Mouse (Mus musculus) ES-E14 (cell line): ENCODE results near the gene Smpd1. TPM values are rescaled to one million over a fixed set of nuclear protein-coding genes. Genes with fewer than 3 reads are reported as not detected.

Experiments used
- DNase-seq: peaks from one replicate; pipeline ENCODE4 v3.0.0-alpha.2; 2013; ENCODE audit warnings: low read depth, low spot score
- H3K27ac ChIP-seq: 2 replicates; pipeline ENCODE4 v1.5.1; 2012; ENCODE audit warnings: low read depth, mild to moderate bottlenecking, low read length, moderate library complexity, mixed read lengths; ENCODE audit not compliant: poor library complexity, insufficient read depth, severe bottlenecking
- H3K36me3 ChIP-seq: 2 replicates; pipeline ENCODE4 v1.6.1; 2012; ENCODE audit warnings: mild to moderate bottlenecking, low read length, moderate library complexity, mixed read lengths; ENCODE audit not compliant: control insufficient read depth, poor library complexity, insufficient read depth, severe bottlenecking
- H3K4me1 ChIP-seq, 2 experiments: fragments of 150-350 bp in 1 of 2; sonication (generic) in 1 of 2; 2 replicates each; pipeline ENCODE4 v1.6.1; 2012; ENCODE audit warnings: low read length in 2 of 2, mild to moderate bottlenecking in 1 of 2, mixed read lengths in 1 of 2; ENCODE audit not compliant: control insufficient read depth in 2 of 2, insufficient read depth in 2 of 2, poor library complexity in 1 of 2
- H3K4me3 ChIP-seq, 2 experiments: fragments of 150-350 bp in 1 of 2; sonication (generic) in 1 of 2; 2 replicates each; pipeline ENCODE4 v1.5.1; 2012; ENCODE audit warnings: low read length in 2 of 2, low read depth in 1 of 2, mild to moderate bottlenecking in 1 of 2, mixed read lengths in 1 of 2; ENCODE audit not compliant: insufficient read depth in 1 of 2, poor library complexity in 1 of 2, severe bottlenecking in 1 of 2
- H3K9ac ChIP-seq: 2 replicates; pipeline ENCODE4 v1.6.1; 2012; ENCODE audit warnings: low read depth, mild to moderate bottlenecking, low read length, mixed read lengths; ENCODE audit not compliant: poor library complexity, insufficient read depth, severe bottlenecking
- H3K9me3 ChIP-seq: fragments of 150-350 bp; sonication (generic); 2 replicates; pipeline ENCODE4 v1.6.1; 2012; ENCODE audit warnings: low read depth, mild to moderate bottlenecking, low read length; ENCODE audit not compliant: control insufficient read depth, insufficient read depth
- CHD2 ChIP-seq: IDR thresholded peaks from 2 replicates; pipeline ENCODE4 v1.6.1; 2014; ENCODE audit warnings: mild to moderate bottlenecking, low read depth, low read length, inconsistent platforms
- HCFC1 ChIP-seq: IDR thresholded peaks from 2 replicates; pipeline ENCODE4 v1.6.1; 2012; ENCODE audit warnings: low read length, inconsistent platforms, borderline replicate concordance; ENCODE audit not compliant: insufficient read depth
- MAFK ChIP-seq: IDR thresholded peaks from 2 replicates; pipeline ENCODE4 v1.6.1; 2014; ENCODE audit warnings: mild to moderate bottlenecking, low read depth, low read length, inconsistent platforms; ENCODE audit not compliant: insufficient read depth
- ZC3H11A ChIP-seq: IDR thresholded peaks from 2 replicates; pipeline ENCODE4 v1.6.1; 2012; ENCODE audit warnings: low read depth, mild to moderate bottlenecking, inconsistent platforms, low read length, borderline replicate concordance
- ZNF384 ChIP-seq: IDR thresholded peaks from 2 replicates; pipeline ENCODE4 v1.6.1; 2012; ENCODE audit warnings: low read depth, low read length, inconsistent platforms
- in situ Hi-C, 2 experiments: fragments of 600-800 bp; cut with MboI; formaldehyde crosslinking; loops; one replicate each; pipeline ENCODE4 v1.15.1; 2025; ENCODE audit warnings: low sequenced_read_pairs in 2 of 2, inconsistent platforms in 1 of 2; ENCODE audit not compliant: unreplicated experiment in 2 of 2
- total RNA-seq: library from RNA; depleted of rRNA; stranded (reverse); fragments of 300-350 nt; gene quantifications from 2 replicates; pipeline ENCODE4 v1.2.3, GENCODE M21; 2012

Smpd1 gene
- total RNA-seq, 1 experiment = 22.8 TPM

DNA sequence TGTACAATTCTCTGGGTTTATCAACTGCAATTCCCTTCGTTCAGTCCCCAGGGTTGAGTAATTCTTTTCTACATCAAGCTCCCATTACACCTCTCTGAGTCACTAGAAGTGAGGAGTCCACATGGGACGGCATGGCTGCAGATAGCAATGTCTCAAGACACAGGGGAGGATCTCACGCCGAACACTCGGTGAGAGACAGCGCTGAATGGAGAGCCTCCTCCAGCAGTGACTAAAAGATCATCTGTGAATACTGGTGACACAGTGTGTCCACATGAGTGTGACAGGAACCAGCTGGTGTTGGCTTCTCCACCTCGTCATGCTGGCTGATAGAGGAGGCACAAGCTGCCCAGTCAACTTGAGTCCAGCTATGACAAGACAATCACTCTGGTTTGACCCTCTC is 6.2 kb upstream of the Smpd1 start:
- H3K27ac ChIP-seq = no peak overlapping the region
- in situ Hi-C loops = no loop called here
- H3K9me3 ChIP-seq = no peaks in the 10 kb centered on the region
- peaks cover 0 to 5% of the 10 kb centered on the region in 2 experiments; a peak in 1 of 4 replicates for H3K4me1 ChIP-seq
- H3K4me3 ChIP-seq = no peak overlapping the region
- H3K36me3 ChIP-seq = no peaks in the 10 kb centered on the region
- no peak overlapping the region for H3K9ac ChIP-seq
- DNase-seq = no peak
- TF ChIP-seq MAFK (no peak), ZC3H11A (no peak), HCFC1 (no peak), ZNF384 (no peak), CHD2 (no peak)

DNA sequence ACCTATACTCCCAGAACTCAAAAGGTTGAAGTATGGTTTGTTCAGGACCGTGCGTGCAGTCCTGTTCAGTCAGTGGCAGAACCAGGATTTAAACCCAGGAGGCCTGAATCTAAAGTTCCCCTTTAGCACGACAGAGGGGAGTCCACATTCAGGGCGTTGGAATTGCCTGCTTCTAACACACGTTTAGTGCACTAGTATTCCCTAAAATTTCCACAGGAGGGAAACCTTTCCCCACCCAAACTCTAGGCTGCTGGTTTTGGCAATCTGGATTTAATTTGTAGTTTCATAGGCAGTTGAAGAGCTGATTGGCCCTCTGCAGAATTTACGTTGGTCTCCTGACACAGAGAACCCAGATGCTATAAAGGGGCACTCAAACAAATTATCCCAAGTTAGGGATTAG is 5.1 kb upstream of the Smpd1 start:
- Histone ChIP-seq H3K4me3 (no peak overlapping the region), H3K36me3 (no peaks in the 10 kb centered on the region), H3K9ac (no peak overlapping the region), H3K27ac (no peak overlapping the region), H3K4me1 (peaks cover 0 to 9% of the 10 kb centered on the region in 2 experiments; a peak in 1 of 4 replicates), H3K9me3 (no peaks in the 10 kb centered on the region)
- in situ Hi-C loops = no loop called here
- DNase-seq = no peak
- no peak for TF ChIP-seq ZC3H11A
- TF ChIP-seq CHD2 = no peak
- TF ChIP-seq MAFK = no peak
- TF ChIP-seq ZNF384 = no peak
- no peak for TF ChIP-seq HCFC1

DNA sequence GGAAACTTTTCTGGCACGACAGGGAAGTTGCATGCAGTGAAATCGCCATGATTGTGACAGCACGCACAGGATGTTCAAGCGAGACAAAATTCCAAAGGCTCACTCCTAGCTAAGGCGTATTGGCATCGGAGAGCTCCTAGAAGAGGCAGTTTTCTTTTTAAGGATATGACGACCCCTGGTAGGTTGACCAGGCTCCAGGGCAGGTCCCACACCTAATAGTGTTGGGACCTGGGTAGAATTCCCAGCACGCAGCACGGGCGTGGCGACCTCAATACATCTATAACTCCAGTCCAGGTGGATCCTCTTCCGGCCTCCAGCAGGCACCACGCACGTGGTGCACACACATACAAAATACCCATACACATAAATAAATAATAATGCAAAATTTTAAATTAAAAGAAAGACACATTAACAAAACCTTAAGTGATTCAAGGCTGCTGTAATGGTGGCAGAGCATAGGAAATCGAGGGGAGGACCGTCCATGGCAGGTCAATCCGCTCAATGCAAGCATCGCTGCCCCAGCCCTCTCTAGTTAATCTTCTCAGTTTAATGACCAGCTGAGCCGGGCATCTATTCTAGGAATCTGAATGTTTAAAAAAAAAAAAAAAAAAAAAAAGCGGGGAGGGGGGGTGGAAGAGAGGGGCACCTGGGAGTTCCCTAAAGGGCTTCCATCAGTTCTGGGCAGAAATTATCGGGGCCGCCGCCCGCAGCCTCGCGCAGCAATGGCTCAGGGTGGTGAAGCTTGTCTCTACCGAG is 526 bp upstream of the Smpd1 start:
- H3K27ac ChIP-seq = no peak overlapping the region
- in situ Hi-C loops = no loop called here
- peak overlapping the region; percentile 57; the same call in 1 of the 2 replicates for H3K9ac ChIP-seq
- peak overlapping the region; percentile 63 to 84 for H3K4me3 ChIP-seq
- TF ChIP-seq CHD2 (no peak), ZNF384 (peak; percentile 51; the same call in 1 of the 2 replicates)
- DNase-seq = no peak
- no peaks in the 10 kb centered on the region for H3K9me3 ChIP-seq
- H3K4me1 ChIP-seq = peaks cover 0 to 4% of the 10 kb centered on the region in 2 experiments; a peak in 1 of 4 replicates
- no peaks in the 10 kb centered on the region; the same call in 1 of the 2 replicates for H3K36me3 ChIP-seq

DNA sequence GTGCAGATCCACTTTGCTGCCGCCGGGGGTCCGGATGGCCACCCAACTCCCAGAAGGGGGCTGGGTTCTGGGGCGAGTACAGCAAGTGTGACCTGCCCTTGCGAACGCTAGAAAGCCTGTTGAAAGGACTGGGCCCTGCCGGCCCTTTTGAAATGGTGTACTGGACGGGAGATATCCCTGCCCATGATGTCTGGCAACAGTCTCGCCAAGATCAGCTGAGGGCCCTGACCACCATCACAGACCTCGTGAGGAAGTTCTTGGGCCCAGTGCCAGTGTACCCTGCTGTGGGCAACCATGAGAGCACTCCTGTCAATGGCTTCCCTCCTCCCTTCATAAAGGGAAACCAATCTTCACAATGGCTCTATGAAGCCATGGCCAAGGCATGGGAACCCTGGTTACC is 1.4 kb downstream of the Smpd1 start:
- Histone ChIP-seq H3K9me3 (no peaks in the 10 kb centered on the region), H3K4me1 (peaks cover 0 to 4% of the 10 kb centered on the region in 2 experiments; a peak in 1 of 4 replicates), H3K36me3 (no peaks in the 10 kb centered on the region; the same call in 1 of the 2 replicates), H3K9ac (no peak overlapping the region), H3K27ac (no peak overlapping the region), H3K4me3 (no peak overlapping the region)
- in situ Hi-C loops = no loop called here
- DNase-seq = no peak
- no peak for TF ChIP-seq MAFK
- no peak for TF ChIP-seq CHD2
- no peak for TF ChIP-seq HCFC1
- no peak for TF ChIP-seq ZNF384
- no peak for TF ChIP-seq ZC3H11A
